Mouse (Mus musculus) small intestine, adult 2 months (tissue): ENCODE measurements around the gene Wdfy3.

Source experiments
- CTCF ChIP-seq: fragments of 200-500 bp; IDR thresholded peaks from 2 replicates; pipeline ENCODE4 v1.5.1; 2012; ENCODE audit warnings: low read depth, mild to moderate bottlenecking, control low read depth, inconsistent platforms, low read length, moderate library complexity, mixed read lengths; ENCODE audit not compliant: insufficient replicate concordance, insufficient read length; ENCODE audit errors: extremely low read depth
- POLR2A ChIP-seq: fragments of 200-500 bp; IDR thresholded peaks from 2 replicates; pipeline ENCODE4 v1.6.1; 2012; ENCODE audit warnings: low read depth, mild to moderate bottlenecking, control low read depth, inconsistent platforms, low read length, moderate library complexity

DNA sequence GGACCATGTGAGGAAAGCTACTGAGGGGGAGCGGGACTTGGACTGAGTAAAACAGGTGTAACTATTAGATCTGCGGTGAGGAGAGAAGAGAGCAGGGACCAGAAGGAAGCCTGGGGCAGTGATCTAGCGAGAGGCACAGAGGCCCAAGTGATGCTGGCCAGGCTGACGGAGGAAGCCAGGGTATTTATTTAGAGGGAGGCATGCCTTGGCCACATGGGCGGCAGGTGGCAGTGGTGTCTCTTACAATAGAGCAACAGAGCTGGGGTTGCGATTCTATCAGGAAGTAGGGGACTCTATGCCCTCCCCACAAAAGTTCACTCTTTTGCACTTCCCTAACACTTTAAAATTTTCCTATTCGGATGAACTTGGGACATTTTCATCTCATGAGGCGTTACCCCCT lies 207.1 kb downstream of the Wdfy3 start:
- TF ChIP-seq CTCF: no peak
- TF ChIP-seq POLR2A: no peak
